Mouse (Mus musculus) layer of hippocampus, adult 2 months (tissue): Measurements from ENCODE around the gene Brwd3. TPM values are rescaled to one million over a fixed set of nuclear protein-coding genes. Genes with fewer than 3 reads are reported as not detected.

Source experiments
- DNase-seq, 2 experiments: peaks; one replicate each; pipeline ENCODE4 v3.0.0; 2022; ENCODE audit warnings: low spot score in 2 of 2
- H3K27ac ChIP-seq: fragments of 200-600 bp; 2 replicates; pipeline ENCODE4 v1.8.1; 2022
- H3K4me3 ChIP-seq: fragments of 200-600 bp; 2 replicates; pipeline ENCODE4 v1.8.1; 2022; ENCODE audit warnings: mild to moderate bottlenecking
- CTCF ChIP-seq: fragments of 200-600 bp; conservative IDR thresholded peaks from 2 replicates; pipeline ENCODE4 v1.8.1; 2022; ENCODE audit warnings: antibody characterized with exemption, mild to moderate bottlenecking, moderate library complexity
- total RNA-seq, 2 experiments: library from RNA; stranded (reverse); gene quantifications; 2 replicates each; pipeline ENCODE4 v1.2.3; 2021

Brwd3 gene
- total RNA-seq, 2 experiments from 2014 or later: 14.4 to 14.9 TPM

DNA sequence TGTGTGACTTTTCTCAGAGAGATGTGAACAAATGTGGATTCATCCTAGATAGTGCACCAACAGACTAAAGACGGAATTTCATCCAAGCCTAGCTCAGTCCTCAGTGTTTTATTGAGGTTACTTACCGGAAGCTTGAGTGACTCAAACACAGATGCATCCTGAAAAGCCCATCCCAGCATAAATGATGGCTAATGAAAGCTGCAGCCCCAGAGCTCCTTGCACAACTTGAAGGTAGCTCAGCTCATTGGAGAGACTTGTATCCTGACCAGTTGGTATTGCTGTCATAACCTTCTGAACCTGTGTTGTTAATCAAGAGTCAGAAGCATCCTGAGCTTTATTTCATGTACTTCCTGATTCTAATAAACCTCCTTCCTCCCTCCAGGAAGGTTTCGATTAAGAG is 105.8 kb downstream of the Brwd3 start:
- Histone ChIP-seq H3K27ac (no peak overlapping the region), H3K4me3 (no peak overlapping the region)
- no peak for TF ChIP-seq CTCF
- DNase-seq: no peak

DNA sequence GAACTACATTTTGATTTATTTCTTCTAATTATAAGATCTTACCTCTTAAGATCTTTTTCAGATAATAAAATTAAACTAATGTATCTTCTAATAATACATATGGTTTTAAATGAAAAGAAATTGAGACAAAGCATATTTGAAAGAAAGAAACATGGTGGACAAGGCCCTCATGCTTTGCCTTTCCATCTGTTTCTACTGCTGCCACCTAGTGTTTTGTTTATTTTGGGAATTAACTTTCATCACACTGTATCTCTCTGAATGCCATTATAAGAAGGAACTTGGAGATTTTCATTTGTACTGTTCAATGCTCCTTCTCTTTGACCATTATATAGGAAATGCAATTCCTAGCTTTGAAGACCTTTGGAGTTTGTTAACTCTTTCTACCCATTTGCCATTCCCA is 109.9 kb downstream of the Brwd3 start:
- DNase-seq: no peak
- Histone ChIP-seq H3K4me3 (no peak overlapping the region), H3K27ac (no peak overlapping the region)
- peak; percentile 21 for TF ChIP-seq CTCF

DNA sequence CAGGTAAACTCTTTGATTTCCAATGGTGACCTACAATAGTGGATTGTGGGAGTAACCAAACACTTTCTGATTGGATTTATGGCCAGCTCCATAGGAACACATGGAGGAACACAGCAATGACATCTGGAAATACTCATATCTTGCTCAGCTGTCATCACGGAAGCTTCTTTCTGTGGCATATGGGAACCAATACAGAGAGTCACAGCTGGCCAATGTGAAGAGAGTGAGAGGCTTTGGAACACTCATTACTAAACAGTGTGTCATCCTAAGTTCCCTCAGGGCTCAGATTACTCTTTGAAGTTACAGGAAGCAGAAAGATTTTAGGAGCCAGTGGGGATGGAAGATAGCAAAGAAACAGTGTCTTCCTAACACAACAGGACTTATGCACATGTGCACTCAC is 111.7 kb downstream of the Brwd3 start:
- DNase-seq: no peak
- Histone ChIP-seq H3K4me3 (no peak overlapping the region), H3K27ac (no peak overlapping the region)
- no peak for TF ChIP-seq CTCF

DNA sequence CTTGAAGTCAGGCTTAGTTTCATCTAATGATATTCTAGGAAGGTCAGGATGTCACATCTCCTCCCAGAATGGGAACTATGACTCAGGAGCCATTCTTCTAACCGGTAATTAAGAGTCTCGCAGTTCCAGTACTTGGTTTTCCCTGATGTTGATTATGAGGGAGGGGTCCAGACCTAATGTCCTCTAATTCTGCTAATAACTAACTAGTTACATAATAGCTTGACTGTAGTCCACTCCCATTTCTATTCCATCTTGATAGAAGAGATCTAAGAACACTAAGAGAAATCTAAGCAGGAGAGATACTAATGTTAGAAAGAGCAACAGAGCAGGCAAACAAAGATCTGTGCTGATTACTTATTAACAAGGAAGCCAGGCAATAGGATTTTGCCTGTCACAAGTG is 129.9 kb downstream of the Brwd3 start:
- Histone ChIP-seq H3K27ac (no peak overlapping the region), H3K4me3 (no peak overlapping the region)
- no peak for TF ChIP-seq CTCF
- DNase-seq: no peak

Other genes starting within 250 kb of the Brwd3 start
- not detected for gene Gm379, start 169.5 kb downstream of the Brwd3 start, total RNA-seq
- gene Hmgn5, start 179.0 kb upstream of the Brwd3 start, total RNA-seq: 10 to 100 TPM in 1 of 2 experiments, 1 to 10 TPM in 1; 9.1 to 10.4 TPM